Mouse (Mus musculus): ENCODE results near the gene Gosr1.
"Not testable (repeated sequence)": the region's sequence is repeated elsewhere in the genome, so short reads cannot be mapped to it uniquely, and the experiment has no call there.

Gosr1 gene

GRCm38 (mm10) chr11:76735753-76736324, 27.5 kb downstream of the Gosr1 start:
- DNase-seq (ENCODE audit: inconsistent age in 2 of 2, low spot score in 1 of 2) = peak in 1 of 2 experiments; percentile 25

- DNase-seq (ENCODE audit: inconsistent age in 2 of 2, low spot score in 1 of 2) = peak in 1 of 2 experiments; percentile 27
Measured at GRCm38 (mm10) chr11:76734560-76734959, 28.8 kb downstream of the Gosr1 start.

GRCm38 (mm10) chr11:76730650-76731049, 32.7 kb downstream of the Gosr1 start:
- no peak for DNase-seq (ENCODE audit: inconsistent age in 2 of 2, low spot score in 1 of 2)

GRCm38 (mm10) chr11:76728093-76728492, 35.3 kb downstream of the Gosr1 start:
- no peak for DNase-seq (ENCODE audit: inconsistent age in 2 of 2, low spot score in 1 of 2)

GRCm38 (mm10) chr11:76723911-76724310, 39.5 kb downstream of the Gosr1 start:
- no peak for DNase-seq (ENCODE audit: inconsistent age in 2 of 2, low spot score in 1 of 2)

- no peak for DNase-seq (ENCODE audit: inconsistent age in 2 of 2, low spot score in 1 of 2)
Measured at GRCm38 (mm10) chr11:76717000-76717399, 46.4 kb downstream of the Gosr1 start.

GRCm38 (mm10) chr11:76709625-76710452, 53.5 kb downstream of the Gosr1 start:
- peak; percentile 57 to 76 for DNase-seq (ENCODE audit: inconsistent age in 2 of 2, low spot score in 1 of 2)

- peak in 1 of 2 experiments; percentile 43 for DNase-seq (ENCODE audit: inconsistent age in 2 of 2, low spot score in 1 of 2)
Measured at GRCm38 (mm10) chr11:76708881-76709280, 54.5 kb downstream of the Gosr1 start.

GRCm38 (mm10) chr11:76708066-76708465, 55.3 kb downstream of the Gosr1 start:
- DNase-seq (ENCODE audit: inconsistent age in 2 of 2, low spot score in 1 of 2) = peak in 1 of 2 experiments; percentile 47

GRCm38 (mm10) chr11:76707656-76708055, 55.7 kb downstream of the Gosr1 start:
- peak in 1 of 2 experiments; percentile 34 for DNase-seq (ENCODE audit: inconsistent age in 2 of 2, low spot score in 1 of 2)

GRCm38 (mm10) chr11:76699626-76700025, 63.8 kb downstream of the Gosr1 start:
- DNase-seq (ENCODE audit: inconsistent age in 2 of 2, low spot score in 1 of 2) = peak in 1 of 2 experiments; percentile 33

GRCm38 (mm10) chr11:76695810-76696209, 67.6 kb downstream of the Gosr1 start:
- DNase-seq (ENCODE audit: inconsistent age in 2 of 2, low spot score in 1 of 2) = no peak

- DNase-seq (ENCODE audit: inconsistent age in 2 of 2, low spot score in 1 of 2) = no peak
Measured at GRCm38 (mm10) chr11:76692096-76692495, 71.3 kb downstream of the Gosr1 start.

- no peak for DNase-seq (ENCODE audit: inconsistent age in 2 of 2, low spot score in 1 of 2)
Measured at GRCm38 (mm10) chr11:76685604-76686003, 77.8 kb downstream of the Gosr1 start.

- DNase-seq (ENCODE audit: inconsistent age in 2 of 2, low spot score in 1 of 2) = not testable (repeated sequence)
Measured at GRCm38 (mm10) chr11:76679508-76679907, 83.9 kb downstream of the Gosr1 start, which contains the start of gene Trarg1. Trarg1 (plus strand) TSS chr11:76679808.

All from adrenal gland, adult (tissue).